Mouse (Mus musculus) myocyte (in vitro differentiated cells): ENCODE results near the gene Dars2.

Experiments
- MYOD1 ChIP-seq, 3 experiments: IDR thresholded peaks; one replicate each; pipeline ENCODE4 v1.6.1; 2011; ENCODE audit warnings: control low read depth in 2 of 3, low read depth in 2 of 3, mild to moderate bottlenecking in 2 of 3, moderate library complexity in 1 of 3; ENCODE audit not compliant: insufficient read length in 2 of 3, control insufficient read depth in 1 of 3
- POLR2A ChIP-seq: IDR thresholded peaks from one replicate; pipeline ENCODE4 v1.6.1; 2011; ENCODE audit warnings: low read depth, mild to moderate bottlenecking, control low read depth, moderate library complexity; ENCODE audit not compliant: insufficient read length
- TCF12 ChIP-seq: IDR thresholded peaks from one replicate; pipeline ENCODE4 v1.6.1; 2011; ENCODE audit warnings: mild to moderate bottlenecking, control low read depth; ENCODE audit not compliant: poor library complexity, insufficient read depth, severe bottlenecking

GRCm38 (mm10) chr1:161114591-161114990, 44.1 kb upstream of the Dars2 start:
- TF ChIP-seq POLR2A (no peak), MYOD1 (IDR thresholded peaks at IDR 0.05; ENCODE audit: control insufficient read depth in 1 of 3, insufficient read length in 2 of 3, low read depth in 2 of 3) (no peak), TCF12 (no peak)
